Mouse (Mus musculus): ENCODE measurements around the gene Ogfrl1.

GRCm38 (mm10) chr1:23377572-23377971 lies 20.0 kb downstream of the Ogfrl1 start:
- TF ChIP-seq GATA1 (IDR thresholded peaks at IDR 0.05; ENCODE audit: borderline replicate concordance, low read length) (no peak), FLI1 (IDR thresholded peaks at IDR 0.05; ENCODE audit: low read length) (no peak)
